Mouse (Mus musculus): ENCODE results near the gene Olfr1228. TPM values are rescaled to one million over a fixed set of nuclear protein-coding genes. Genes with fewer than 3 reads are reported as not detected.

The Olfr1228 gene
- polyA plus RNA-seq (2021; fragmentation: Nextera tagmentation): not detected in 2 replicates
- long read RNA-seq, experiment 1: 0 reads
- long read RNA-seq, experiment 2: 0 reads

GRCm38 (mm10) chr2:89253962-89254361 lies at the start of gene Olfr1228:
Gene Olfr1228, minus strand, starts transcription at chr2:89254062.

DNA sequence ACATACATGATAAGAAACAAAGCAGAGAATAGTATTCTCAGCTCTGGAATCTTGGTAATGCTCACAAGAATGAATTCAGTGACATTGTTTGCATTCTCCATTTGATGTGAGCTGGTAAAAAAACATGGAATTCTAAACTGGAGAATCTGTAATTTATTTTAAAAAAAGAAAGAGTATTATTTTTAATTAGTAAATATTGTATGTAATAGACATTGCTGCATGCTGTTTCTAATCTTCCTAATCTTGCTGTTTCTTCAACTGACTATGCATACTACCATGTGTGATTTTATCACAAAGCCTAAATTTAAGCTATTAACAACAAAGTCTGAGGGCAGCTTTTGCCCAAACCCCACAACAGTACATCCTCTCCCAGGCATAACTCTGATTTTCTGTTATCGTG lies 43.3 kb upstream of the Olfr1228 start, which contains the start of gene Olfr1230:
Gene Olfr1230 (minus strand): TSS at position 101 of the 400 bp plus-strand sequence.

DNA sequence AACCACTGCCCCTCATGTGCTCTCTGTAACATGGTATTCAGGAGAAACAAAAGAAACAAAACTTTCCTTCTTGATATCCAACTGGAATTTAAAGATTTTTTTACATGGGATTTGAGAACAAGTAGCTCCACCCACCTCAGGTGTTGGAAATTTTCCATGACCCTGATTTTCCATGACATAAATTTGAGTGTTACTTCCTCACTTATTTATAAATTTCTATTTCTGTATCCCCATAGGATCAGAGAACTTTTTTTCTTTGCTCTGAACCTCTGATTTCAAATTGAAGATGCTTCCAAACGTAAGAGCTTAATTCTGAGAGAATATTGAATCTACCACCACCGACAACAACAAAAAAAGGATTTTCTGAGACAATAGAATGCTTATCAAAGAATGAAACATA lies 34.1 kb upstream of the Olfr1228 start, which contains the start of gene Olfr1229:
Gene Olfr1229 (minus strand): TSS at position 101 of the 400 bp plus-strand sequence.

DNA sequence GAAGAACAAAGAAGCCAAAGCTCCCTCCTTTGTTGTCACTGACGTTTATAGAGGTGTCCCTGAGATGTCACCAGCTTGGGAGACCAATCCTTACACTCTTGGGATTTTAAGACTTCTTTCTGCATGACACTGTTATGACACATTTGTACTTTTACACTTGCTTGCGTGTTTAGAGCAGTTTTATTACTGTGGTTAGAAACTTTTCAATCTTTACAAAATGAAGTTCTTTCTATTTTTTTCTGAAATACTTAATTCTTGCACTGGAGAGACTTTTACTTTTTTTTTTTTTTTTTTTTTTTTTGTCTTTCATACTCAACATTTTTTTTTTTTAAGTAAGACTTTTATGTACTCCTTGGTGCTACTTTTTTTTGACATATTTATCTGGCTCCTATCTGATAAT lies 53.9 kb downstream of the Olfr1228 start, which contains the start of gene Olfr1226:
Gene Olfr1226 (minus strand): TSS at position 101 of the 400 bp plus-strand sequence.

Other genes starting within 250 kb of the Olfr1228 start
- gene Olfr1215, start 247.1 kb downstream of the Olfr1228 start, polyA plus RNA-seq (2021; fragmentation: Nextera tagmentation): not detected in 2 replicates
- not detected in 2 replicates for gene Olfr1216, start 235.7 kb downstream of the Olfr1228 start, polyA plus RNA-seq (2021; fragmentation: Nextera tagmentation)
- not detected in 2 replicates for gene Olfr1217, start 222.0 kb downstream of the Olfr1228 start, polyA plus RNA-seq (2021; fragmentation: Nextera tagmentation)
- gene Olfr1218, start 192.9 kb downstream of the Olfr1228 start, polyA plus RNA-seq (2021; fragmentation: Nextera tagmentation): not detected in 2 replicates
- gene Olfr1219, start 170.5 kb downstream of the Olfr1228 start, polyA plus RNA-seq (2021; fragmentation: Nextera tagmentation): not detected in 2 replicates
- gene Olfr1220, start 147.2 kb downstream of the Olfr1228 start, polyA plus RNA-seq (2021; fragmentation: Nextera tagmentation): not detected in 2 replicates
- gene Olfr1221, start 136.8 kb downstream of the Olfr1228 start, polyA plus RNA-seq (2021; fragmentation: Nextera tagmentation): not detected in 2 replicates
- not detected in 2 replicates for gene Olfr1222, start 121.0 kb downstream of the Olfr1228 start, polyA plus RNA-seq (2021; fragmentation: Nextera tagmentation)
- gene Olfr1223, start 102.5 kb downstream of the Olfr1228 start, polyA plus RNA-seq (2021; fragmentation: Nextera tagmentation): not detected in 2 replicates
- not detected in 2 replicates for gene Olfr1224-ps1, start 90.0 kb downstream of the Olfr1228 start, polyA plus RNA-seq (2021; fragmentation: Nextera tagmentation)
- not detected in 2 replicates for gene Olfr1225, start 79.4 kb downstream of the Olfr1228 start, polyA plus RNA-seq (2021; fragmentation: Nextera tagmentation)
- gene Olfr1226, start 54.0 kb downstream of the Olfr1228 start, polyA plus RNA-seq (2021; fragmentation: Nextera tagmentation): not detected in 2 replicates
- gene Olfr1229, start 34.0 kb upstream of the Olfr1228 start, polyA plus RNA-seq (2021; fragmentation: Nextera tagmentation): not detected in 2 replicates
- gene Olfr1230, start 43.2 kb upstream of the Olfr1228 start, polyA plus RNA-seq (2021; fragmentation: Nextera tagmentation): not detected in 2 replicates
- not detected in 2 replicates for gene Olfr1231, start 53.0 kb upstream of the Olfr1228 start, polyA plus RNA-seq (2021; fragmentation: Nextera tagmentation)
- not detected in 2 replicates for gene Olfr1232, start 75.6 kb upstream of the Olfr1228 start, polyA plus RNA-seq (2021; fragmentation: Nextera tagmentation)
- gene Olfr1233, start 88.3 kb upstream of the Olfr1228 start, polyA plus RNA-seq (2021; fragmentation: Nextera tagmentation): not detected in 2 replicates
- gene Olfr1234, start 110.8 kb upstream of the Olfr1228 start, polyA plus RNA-seq (2021; fragmentation: Nextera tagmentation): not detected in 2 replicates
- not detected in 2 replicates for gene Olfr1238, start 155.6 kb upstream of the Olfr1228 start, polyA plus RNA-seq (2021; fragmentation: Nextera tagmentation)
- not detected in 2 replicates for gene Olfr1239, start 166.3 kb upstream of the Olfr1228 start, polyA plus RNA-seq (2021; fragmentation: Nextera tagmentation)
- not detected in 2 replicates for gene Olfr1240, start 188.9 kb upstream of the Olfr1228 start, polyA plus RNA-seq (2021; fragmentation: Nextera tagmentation)
- gene Olfr1241, start 233.1 kb upstream of the Olfr1228 start, polyA plus RNA-seq (2021; fragmentation: Nextera tagmentation): not detected in 2 replicates
- not detected in 2 replicates for gene Olfr1242, start 244.3 kb upstream of the Olfr1228 start, polyA plus RNA-seq (2021; fragmentation: Nextera tagmentation)

Measured in left cerebral cortex, adult 6 months (tissue).